Mouse (Mus musculus) kidney, adult 8-10 months (tissue): ENCODE measurements around the gene Sfrp4.
"Not testable (repeated sequence)": the region's sequence is repeated elsewhere in the genome, so short reads cannot be mapped to it uniquely, and the experiment has no call there.

ENCODE experiments used
- DNase-seq, 2 experiments: peaks; one replicate each; pipeline ENCODE4 v3.0.0; 2022

Gene Sfrp4

DNA sequence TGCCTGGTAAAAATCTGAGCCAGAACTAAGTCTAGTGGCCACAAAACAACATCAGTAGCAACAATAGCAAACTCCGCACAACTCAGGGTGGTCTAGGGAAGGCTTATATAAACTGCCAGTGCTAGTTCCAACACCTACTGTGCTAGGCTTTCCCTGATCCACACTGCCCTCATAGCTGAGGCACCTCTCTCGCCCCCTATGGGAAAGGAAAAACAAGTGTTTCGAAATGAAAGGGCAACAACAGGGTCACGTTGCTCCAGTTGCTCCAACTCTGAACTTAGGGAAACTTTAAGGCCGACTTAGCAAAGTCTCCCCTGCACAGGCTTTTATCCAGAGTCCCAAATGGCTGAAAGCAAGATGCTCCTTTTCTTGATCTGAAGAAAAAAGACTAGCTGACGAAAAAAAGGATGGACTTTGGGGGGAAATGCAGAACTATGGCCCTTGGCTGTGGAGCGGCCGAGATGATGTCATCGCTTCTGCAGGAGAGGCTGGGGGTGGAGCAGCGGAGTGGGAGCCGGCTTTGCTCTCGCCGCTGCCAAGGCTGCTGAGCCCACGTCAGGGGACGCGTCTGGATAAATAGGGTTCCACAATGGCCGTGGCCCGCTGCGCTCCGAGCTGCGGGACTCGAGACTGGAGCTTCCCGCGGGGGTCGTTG lies at the start of gene Sfrp4:
Gene Sfrp4 (plus strand): TSS at position 532 of the 655 bp plus-strand sequence.
- no peak for DNase-seq

DNA sequence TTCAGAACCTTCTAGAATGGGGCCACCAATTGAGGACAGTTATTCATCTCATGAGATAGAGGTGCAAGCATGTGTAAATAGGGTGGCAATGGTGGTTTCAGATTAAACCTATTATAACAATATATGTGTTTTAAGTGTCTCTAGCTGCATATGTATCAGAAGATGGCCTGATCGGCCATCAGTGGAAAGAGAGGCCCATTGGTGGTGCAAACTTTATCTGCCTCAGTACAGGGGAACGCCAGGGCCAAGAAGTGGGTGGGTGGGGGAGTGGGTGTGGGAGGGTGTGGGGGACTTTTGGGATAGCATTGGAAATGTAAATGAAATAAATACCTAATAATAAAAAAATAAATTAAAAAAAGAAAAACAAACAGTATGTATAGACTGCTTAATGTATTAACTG lies 48.2 kb upstream of the Sfrp4 start:
- not testable (repeated sequence) for DNase-seq

GRCm38 (mm10) chr13:19575947-19576346 lies 47.0 kb upstream of the Sfrp4 start:
- DNase-seq = no peak

- no peak for DNase-seq
Measured at GRCm38 (mm10) chr13:19590996-19591759, 31.7 kb upstream of the Sfrp4 start.

- DNase-seq = no peak
Measured at GRCm38 (mm10) chr13:19595141-19595540, 27.8 kb upstream of the Sfrp4 start.

GRCm38 (mm10) chr13:19599242-19599641 lies 23.7 kb upstream of the Sfrp4 start:
- DNase-seq = no peak

GRCm38 (mm10) chr13:19602531-19602930 lies 20.4 kb upstream of the Sfrp4 start:
- no peak for DNase-seq

- no peak for DNase-seq
Measured at GRCm38 (mm10) chr13:19603719-19604118, 19.2 kb upstream of the Sfrp4 start.

DNA sequence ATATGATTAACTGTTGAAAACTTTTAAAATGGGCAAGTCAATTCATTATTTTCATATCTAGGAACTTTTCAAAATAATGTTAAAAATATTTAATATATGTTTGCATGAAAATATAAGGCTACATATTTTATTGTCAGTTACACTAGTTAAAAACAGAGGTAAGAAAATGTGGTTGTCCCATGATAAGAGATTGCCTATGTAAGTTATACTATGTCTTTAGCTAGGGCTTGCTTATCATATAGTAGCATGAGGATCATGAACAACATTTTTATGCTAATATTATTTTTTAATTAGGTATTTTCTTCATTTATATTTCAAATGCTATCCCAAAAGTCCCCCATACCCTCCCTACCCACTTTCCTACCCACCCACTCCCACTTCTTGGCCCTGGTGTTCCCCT lies 18.0 kb upstream of the Sfrp4 start:
- DNase-seq = no peak

DNA sequence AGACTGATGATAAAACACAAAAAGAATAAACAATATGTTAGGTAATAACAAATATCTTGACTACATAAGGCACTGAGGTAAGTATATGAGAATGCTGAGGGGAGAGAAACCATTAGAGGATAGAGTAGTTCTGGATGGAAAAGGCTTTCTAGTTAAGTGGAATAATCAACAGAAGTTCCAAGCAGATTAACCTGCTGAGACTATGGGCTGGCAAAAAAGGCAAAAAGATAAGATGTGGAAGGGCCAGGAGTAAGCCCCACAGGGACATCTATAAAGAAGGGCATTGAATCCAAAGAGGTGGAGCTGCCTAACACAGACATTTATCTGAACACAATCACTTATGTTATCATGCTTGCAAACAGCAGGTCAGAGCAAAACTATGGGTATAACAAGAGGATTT lies 14.8 kb upstream of the Sfrp4 start:
- DNase-seq = no peak

GRCm38 (mm10) chr13:19612348-19612747 lies 10.6 kb upstream of the Sfrp4 start:
- no peak for DNase-seq

- no peak for DNase-seq
Measured at GRCm38 (mm10) chr13:19612963-19613362, 9.9 kb upstream of the Sfrp4 start.

- no peak for DNase-seq
Measured at GRCm38 (mm10) chr13:19613426-19613825, 9.5 kb upstream of the Sfrp4 start.

- no peak for DNase-seq
Measured at GRCm38 (mm10) chr13:19614311-19614710, 8.6 kb upstream of the Sfrp4 start.

GRCm38 (mm10) chr13:19618081-19618480 lies 4.8 kb upstream of the Sfrp4 start:
- DNase-seq = no peak

DNA sequence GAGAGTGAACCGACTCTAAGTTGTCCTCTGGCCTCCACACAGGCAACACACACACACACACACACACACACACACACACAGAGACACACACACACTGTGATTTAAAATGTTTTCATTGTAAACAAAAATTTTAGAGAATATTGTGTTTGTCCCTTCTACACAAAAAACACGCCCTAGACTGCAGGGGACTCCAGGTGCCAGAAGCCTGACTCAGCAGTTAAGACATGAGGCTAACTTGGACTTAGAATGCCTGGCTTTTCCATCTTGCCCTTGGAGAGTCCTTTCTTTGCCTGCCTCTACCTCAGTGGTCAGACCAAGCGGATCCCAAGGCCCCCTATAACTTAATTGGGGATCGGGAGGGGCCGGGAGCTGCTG lies 4.1 kb upstream of the Sfrp4 start:
- no peak for DNase-seq

- peak; percentile 6 to 50 for DNase-seq
Measured at GRCm38 (mm10) chr13:19619216-19619927, 3.5 kb upstream of the Sfrp4 start, which contains the start of gene Epdr1. Gene Epdr1, minus strand, starts transcription at chr13:19619927.

DNA sequence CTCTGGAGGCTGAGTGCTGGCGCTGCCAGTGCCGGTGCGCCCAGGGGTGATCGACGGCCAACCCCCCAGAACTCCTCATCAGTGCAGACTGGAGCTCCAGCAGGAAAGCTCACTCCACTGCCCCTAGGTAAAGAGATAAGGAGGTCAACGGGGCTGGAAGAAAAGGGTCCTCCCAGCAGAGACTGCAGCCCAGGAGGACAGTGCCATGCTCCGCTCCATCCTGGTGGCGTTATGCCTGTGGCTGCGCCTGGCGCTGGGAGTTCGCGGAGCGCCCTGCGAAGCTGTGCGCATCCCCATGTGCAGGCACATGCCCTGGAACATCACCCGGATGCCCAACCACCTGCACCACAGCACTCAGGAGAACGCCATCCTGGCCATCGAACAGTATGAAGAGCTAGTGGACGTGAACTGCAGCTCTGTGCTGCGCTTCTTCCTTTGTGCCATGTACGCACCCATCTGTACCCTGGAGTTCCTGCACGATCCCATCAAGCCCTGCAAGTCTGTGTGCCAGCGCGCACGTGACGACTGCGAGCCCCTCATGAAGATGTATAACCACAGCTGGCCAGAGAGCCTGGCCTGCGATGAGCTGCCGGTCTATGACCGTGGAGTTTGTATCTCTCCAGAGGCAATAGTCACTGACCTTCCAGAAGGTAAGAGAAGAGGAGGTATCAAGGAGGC lies 463 bp downstream of the Sfrp4 start:
- no peak for DNase-seq

GRCm38 (mm10) chr13:19624632-19625320 lies 1.9 kb downstream of the Sfrp4 start:
- no peak for DNase-seq

DNA sequence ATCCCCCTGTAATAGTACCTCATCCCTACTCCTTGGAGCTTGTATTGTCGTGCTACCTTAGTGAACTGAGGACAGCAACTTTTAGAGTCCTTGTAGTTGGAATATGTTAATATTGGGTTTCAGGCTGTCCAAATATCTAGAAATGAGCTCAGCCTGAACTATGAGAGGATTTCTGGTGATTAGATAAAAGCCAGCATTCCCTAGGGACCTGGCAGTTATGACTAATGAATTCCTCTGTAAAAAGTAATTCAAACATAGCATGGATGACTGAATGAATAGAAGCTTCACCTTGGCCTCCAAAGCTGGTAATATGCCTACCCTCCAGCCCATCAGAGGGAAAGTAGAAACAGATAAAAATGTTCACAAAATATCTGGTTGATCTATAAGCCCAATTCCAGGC lies 3.6 kb downstream of the Sfrp4 start:
- DNase-seq = no peak

DNA sequence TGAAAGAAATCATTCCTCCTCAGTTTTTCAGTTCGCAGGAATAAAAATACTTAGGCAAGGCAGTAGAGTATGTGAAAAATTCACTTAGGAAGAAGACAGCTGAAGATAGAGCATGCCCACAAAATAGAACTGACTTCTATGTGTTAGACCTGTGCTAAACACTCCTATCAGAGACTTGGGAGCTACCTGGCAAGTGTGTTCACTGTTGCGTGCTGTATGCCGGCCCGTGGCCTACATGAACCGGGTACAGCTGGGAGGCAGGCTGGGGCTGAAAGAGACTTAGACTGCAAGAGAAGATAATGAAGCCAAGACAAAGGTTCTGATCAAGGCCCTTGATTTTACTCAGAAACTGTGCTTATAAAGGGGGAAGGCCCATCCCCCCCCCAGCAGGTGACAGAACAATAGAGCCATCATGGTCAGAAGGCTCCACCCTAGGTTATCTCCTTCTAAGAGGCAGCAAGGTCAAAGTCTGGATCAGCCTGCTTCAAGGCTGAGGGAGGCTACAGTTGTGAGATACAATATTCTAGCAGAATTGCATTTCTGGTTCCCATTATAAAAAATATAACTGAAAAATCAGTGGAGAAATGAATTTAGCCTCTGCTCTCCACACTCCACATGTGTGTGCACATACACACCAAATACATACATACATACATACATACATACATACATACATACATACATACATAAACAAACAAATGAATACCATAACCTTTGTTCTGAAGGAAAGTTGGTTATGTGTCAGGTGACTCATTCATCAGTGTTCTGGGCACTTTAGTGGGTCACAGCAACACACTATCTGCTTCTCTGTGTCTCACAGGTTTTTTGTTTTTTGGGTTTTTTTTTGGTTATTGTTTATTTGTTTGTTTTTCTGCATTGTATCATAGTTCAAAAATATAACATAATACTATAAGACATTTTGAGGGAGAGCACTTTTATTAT lies 8.1 kb downstream of the Sfrp4 start:
- DNase-seq = no peak
